ENCODE assay signal across 16 mouse cellular contexts in the genomic region with DNA sequence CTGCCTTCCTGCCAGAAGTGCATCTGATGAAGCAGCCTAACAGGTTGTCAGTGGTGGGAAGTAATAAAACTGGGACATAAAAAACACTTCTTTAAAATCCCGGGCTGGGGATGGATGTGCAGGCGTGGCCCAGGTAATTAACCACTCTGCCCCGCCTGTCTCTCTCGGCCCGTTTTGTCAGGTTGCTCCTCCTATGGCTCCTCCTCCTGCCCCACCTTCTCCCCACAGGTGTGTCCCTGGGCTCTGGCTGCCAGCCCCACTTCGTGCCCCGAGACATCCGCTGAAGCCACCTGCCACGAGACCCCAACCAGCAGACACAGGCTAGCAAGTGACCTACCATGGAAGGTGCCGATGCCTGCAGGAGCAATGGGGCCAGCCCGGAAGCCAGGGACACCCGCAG. TPM values are rescaled to one million over a fixed set of nuclear protein-coding genes. Genes with fewer than 3 reads are reported as not detected.
DNase-seq lines count a peak whose midpoint lies in the region; ATAC-seq lines count a peak whose summit lies in the region.
"Had no signal": no experiment of that assay in that cellular context is flagged by ENCODE, and none has a peak within 500 bp of the region (broad histone marks: within the 10 kb centered on the region; RNA-seq: fewer than 3 reads in every experiment).

Gene Trim29, plus strand, starts transcription at position 311 of the 400 bp plus-strand sequence.

- H3K36me3 ChIP-seq in embryonic facial prominence, embryonic 14.5 days (ENCODE audit: control insufficient read depth, insufficient read depth, low read length): no peaks in the 10 kb centered on the region
- no peaks in the 10 kb centered on the region for H3K36me3 ChIP-seq in limb, embryonic 10.5 days
- no peaks in the 10 kb centered on the region for H3K36me3 ChIP-seq in stomach, embryonic 16.5 days (ENCODE audit: control insufficient read depth, insufficient read depth, low read length)
- H3K36me3 ChIP-seq in heart, embryonic 11.5 days (ENCODE audit: control insufficient read depth, insufficient read depth, low read length): no peaks in the 10 kb centered on the region
- H3K36me3 ChIP-seq: hindbrain, embryonic 13.5 days; neural tube, embryonic 12.5 days had no signal

- 57% methylated on average over 12 of the region's 12 CpGs for WGBS in embryonic facial prominence, embryonic 14.5 days
- WGBS in limb, embryonic 10.5 days: 49% methylated on average over 12 of the region's 12 CpGs
- WGBS in stomach, embryonic 16.5 days: 44% methylated on average over 12 of the region's 12 CpGs
- WGBS in heart, embryonic 11.5 days (ENCODE audit: insufficient replicate concordance): 54% methylated on average over 12 of the region's 12 CpGs

- H3K4me3 ChIP-seq in embryonic facial prominence, embryonic 14.5 days (ENCODE audit: low read depth, low read length): peak within 1 kb of the TSS; percentile 28
- no peak within 1 kb of the TSS for H3K4me3 ChIP-seq in limb, embryonic 10.5 days
- H3K4me3 ChIP-seq in stomach, embryonic 16.5 days (replicated peaks; ENCODE audit: low read length): peak within 1 kb of the TSS; percentile 31
- H3K4me3 ChIP-seq in heart, embryonic 11.5 days (ENCODE audit: low read depth, low read length): no peak within 1 kb of the TSS
- H3K4me3 ChIP-seq: hindbrain, embryonic 13.5 days; neural tube, embryonic 12.5 days had no signal

- peak within 1 kb of the TSS; percentile 35 for H3K4me2 ChIP-seq in embryonic facial prominence, embryonic 14.5 days (ENCODE audit: low read depth, low read length)
- peak within 1 kb of the TSS; percentile 29 for H3K4me2 ChIP-seq in stomach, embryonic 16.5 days (ENCODE audit: low read depth, low read length)
- no peak within 1 kb of the TSS for H3K4me2 ChIP-seq in heart, embryonic 11.5 days
- H3K4me2 ChIP-seq: hindbrain, embryonic 13.5 days; neural tube, embryonic 12.5 days had no signal

- H3K9ac ChIP-seq in embryonic facial prominence, embryonic 14.5 days (ENCODE audit: low read depth, low read length): peak within 1 kb of the TSS; percentile 38; the same call in 1 of the 2 replicates
- H3K9ac ChIP-seq in stomach, embryonic 16.5 days (ENCODE audit: low read length): peak within 1 kb of the TSS; percentile 33; the same call in 1 of the 2 replicates
- H3K9ac ChIP-seq in heart, embryonic 11.5 days (ENCODE audit: low read depth, low read length): no peak within 1 kb of the TSS
- H3K9ac ChIP-seq: hindbrain, embryonic 13.5 days; neural tube, embryonic 12.5 days had no signal

- ATAC-seq in embryonic facial prominence, embryonic 14.5 days (ENCODE audit: low read depth): peak; percentile 69
- ATAC-seq in stomach, embryonic 16.5 days (ENCODE audit: insufficient read depth, low FRiP score): peak; percentile 54; the same call in 1 of the 2 replicates
- no peak for ATAC-seq in heart, embryonic 11.5 days (replicated peaks; ENCODE audit: insufficient number of reproducible peaks, low FRiP score, low TSS enrichment)
- ATAC-seq: forebrain, embryonic 16.5 days had no signal

- H3K9me3 ChIP-seq in embryonic facial prominence, embryonic 14.5 days (ENCODE audit: control insufficient read depth, low read length): no peaks in the 10 kb centered on the region
- H3K9me3 ChIP-seq in limb, embryonic 10.5 days (replicated peaks): no peaks in the 10 kb centered on the region
- H3K9me3 ChIP-seq in stomach, embryonic 16.5 days (replicated peaks; ENCODE audit: control insufficient read depth, low read length): no peaks in the 10 kb centered on the region
- H3K9me3 ChIP-seq in heart, embryonic 11.5 days (replicated peaks; ENCODE audit: control insufficient read depth, low read length): no peaks in the 10 kb centered on the region
- H3K9me3 ChIP-seq: hindbrain, embryonic 13.5 days; neural tube, embryonic 12.5 days had no signal

- no peak within 1 kb of the TSS; the same call in 1 of the 2 replicates for H3K27ac ChIP-seq in embryonic facial prominence, embryonic 14.5 days (replicated peaks; ENCODE audit: low read depth, low read length)
- H3K27ac ChIP-seq in limb, embryonic 10.5 days: peak within 1 kb of the TSS; percentile 11; the same call in 1 of the 2 replicates
- H3K27ac ChIP-seq in stomach, embryonic 16.5 days (ENCODE audit: low read length): peak within 1 kb of the TSS; percentile 77
- no peak within 1 kb of the TSS for H3K27ac ChIP-seq in heart, embryonic 11.5 days (ENCODE audit: low read depth, low read length)
- H3K27ac ChIP-seq: hindbrain, embryonic 13.5 days; neural tube, embryonic 12.5 days had no signal

- H3K4me1 ChIP-seq in embryonic facial prominence, embryonic 14.5 days (ENCODE audit: control insufficient read depth, insufficient read depth, low read length): no peaks in the 10 kb centered on the region
- peaks cover 14% of the 10 kb centered on the region; the same call in 1 of the 2 replicates for H3K4me1 ChIP-seq in limb, embryonic 10.5 days
- no peaks in the 10 kb centered on the region; the same call in 1 of the 2 replicates for H3K4me1 ChIP-seq in stomach, embryonic 16.5 days (ENCODE audit: control insufficient read depth, insufficient read depth, low read length)
- no peaks in the 10 kb centered on the region for H3K4me1 ChIP-seq in heart, embryonic 11.5 days (ENCODE audit: control insufficient read depth, insufficient read depth, low read length)
- H3K4me1 ChIP-seq: neural tube, embryonic 12.5 days had no signal

- H3K27me3 ChIP-seq in embryonic facial prominence, embryonic 14.5 days (replicated peaks; ENCODE audit: control insufficient read depth, insufficient read depth, low read length): no peaks in the 10 kb centered on the region
- H3K27me3 ChIP-seq in limb, embryonic 10.5 days (ENCODE audit: low read depth, poor library complexity, severe bottlenecking): peaks cover 17% of the 10 kb centered on the region
- no peaks in the 10 kb centered on the region for H3K27me3 ChIP-seq in stomach, embryonic 16.5 days (ENCODE audit: control insufficient read depth, insufficient read depth, low read length)
- peaks cover 14% of the 10 kb centered on the region for H3K27me3 ChIP-seq in heart, embryonic 11.5 days (ENCODE audit: control insufficient read depth, insufficient read depth, low read length)
- H3K27me3 ChIP-seq: neural tube, embryonic 12.5 days had no signal

- DNase-seq in urinary bladder, adult 18-20 months (ENCODE audit: low spot score in 2 of 2): peak; percentile 59 to 65
- no peak for DNase-seq in urinary bladder, postnatal 4 days (ENCODE audit: low spot score in 2 of 2)
- DNase-seq in embryonic facial prominence, embryonic 14.5 days (ENCODE audit: low spot score): peak; percentile 47
- DNase-seq in limb, embryonic 10.5 days (ENCODE audit: low spot score): no peak
- no peak for DNase-seq in T-cell, adult 2 months (ENCODE audit: low spot score)
- no peak for DNase-seq in natural killer cell, adult 2 months (ENCODE audit: low spot score in 2 of 2)
- DNase-seq: cerebellum, postnatal 14 days; embryo, embryonic 11 days; kidney, adult 11 months; kidney, postnatal 14 days had no signal

RNA-seq across cellular contexts. Expression of gene Trim29, which starts in this region (rescaled TPM):
- 37.1 and 43.5 TPM in 2 replicates for polyA plus RNA-seq in embryonic facial prominence, embryonic 14.5 days (2014; fragmentation: Nextera tagmentation; extraction: Ambion mirVana)
- polyA plus RNA-seq in limb, embryonic 10.5 days (2016; fragmentation: Nextera tagmentation; extraction: Ambion mirVana): 5.8 and 5.9 TPM in 2 replicates
- 54.1 and 69.6 TPM in 2 replicates for polyA plus RNA-seq in stomach, embryonic 16.5 days (2015; fragmentation: Nextera tagmentation; extraction: Ambion mirVana)
- polyA plus RNA-seq in heart, embryonic 11.5 days (2014; fragmentation: Nextera tagmentation; extraction: Ambion mirVana): 0.13 and 0.31 TPM in 2 replicates
- polyA plus RNA-seq: forebrain, embryonic 16.5 days; hindbrain, embryonic 13.5 days; liver, embryonic 16.5 days had no signal

Comparison
In these comparisons a context has a peak if more than half of its experiments do, and no peak if none do; other contexts are left out.
1. DNase-seq: peak in urinary bladder, adult 18-20 months (2 of 2) and embryonic facial prominence, embryonic 14.5 days (single experiment); none in urinary bladder, postnatal 4 days (0 of 2), limb, embryonic 10.5 days (single experiment), T-cell, adult 2 months (single experiment) and natural killer cell, adult 2 months (0 of 2).
2. H3K27ac ChIP-seq: peak in limb, embryonic 10.5 days (single experiment) and stomach, embryonic 16.5 days (single experiment); none in embryonic facial prominence, embryonic 14.5 days (single experiment) and heart, embryonic 11.5 days (single experiment).
3. H3K4me3 ChIP-seq: peak in embryonic facial prominence, embryonic 14.5 days (single experiment) and stomach, embryonic 16.5 days (single experiment); none in limb, embryonic 10.5 days (single experiment) and heart, embryonic 11.5 days (single experiment).